Mouse (Mus musculus): ENCODE measurements around the gene Olfr1333.
"Not testable (repeated sequence)": the region's sequence is repeated elsewhere in the genome, so short reads cannot be mapped to it uniquely, and the experiment has no call there.

Olfr1333 gene

GRCm38 (mm10) chr4:118836179-118836578 is at the start of gene Olfr1333:
Olfr1333 (minus strand) TSS chr4:118836279.
- no peak for DNase-seq

- no peak for DNase-seq
Measured at GRCm38 (mm10) chr4:118867566-118867965, 31.5 kb upstream of the Olfr1333 start.

- DNase-seq, result no peak
Measured at GRCm38 (mm10) chr4:118864349-118864748, 28.3 kb upstream of the Olfr1333 start, which contains the start of gene Olfr1331. Olfr1331 (plus strand) TSS chr4:118864649.

- DNase-seq, result no peak
Measured at GRCm38 (mm10) chr4:118862704-118863103, 26.6 kb upstream of the Olfr1333 start.

- DNase-seq, result no peak
Measured at GRCm38 (mm10) chr4:118861791-118862190, 25.7 kb upstream of the Olfr1333 start.

- DNase-seq, result no peak
Measured at GRCm38 (mm10) chr4:118818921-118819320, 17.2 kb downstream of the Olfr1333 start.

GRCm38 (mm10) chr4:118809844-118810243 is 26.2 kb downstream of the Olfr1333 start, which contains the start of gene Olfr1335:
Olfr1335 (minus strand) TSS chr4:118809944.
- no peak for DNase-seq

- DNase-seq, result not testable (repeated sequence)
Measured at GRCm38 (mm10) chr4:118792796-118793195, 43.3 kb downstream of the Olfr1333 start.

- no peak for DNase-seq
Measured at GRCm38 (mm10) chr4:118782486-118782885, 53.6 kb downstream of the Olfr1333 start, which contains the start of gene Olfr1337. Olfr1337 (minus strand) TSS chr4:118782586.
